Mouse (Mus musculus) liver, embryonic 16.5 days (tissue): ENCODE data around the gene Stat5a. TPM values are rescaled to one million over a fixed set of nuclear protein-coding genes. Genes with fewer than 3 reads are reported as not detected.

Source experiments
- ATAC-seq: fragments of 200-750 bp; cut with Nextera tagmentation; 2 replicates; pipeline ENCODE4 v1.8.0; 2017; ENCODE audit warnings: low read depth, mild to moderate bottlenecking, moderate number of reproducible peaks, moderate library complexity
- H3K27ac ChIP-seq: fragments of 300-500 bp; sonication (generic); 2 replicates; pipeline ENCODE4 v1.5.1; 2014; ENCODE audit warnings: mild to moderate bottlenecking, low read length
- H3K27me3 ChIP-seq: fragments of 300-500 bp; sonication (generic); 2 replicates; pipeline ENCODE4 v1.6.1; 2014; ENCODE audit warnings: low read depth, low read length, mixed read lengths; ENCODE audit not compliant: control insufficient read depth, insufficient read depth
- H3K36me3 ChIP-seq: fragments of 300-500 bp; sonication (generic); 2 replicates; pipeline ENCODE4 v1.6.1; 2014; ENCODE audit warnings: mild to moderate bottlenecking; ENCODE audit not compliant: control insufficient read depth, insufficient read depth
- H3K4me1 ChIP-seq: fragments of 300-500 bp; sonication (generic); 2 replicates; pipeline ENCODE4 v1.6.1; 2014; ENCODE audit warnings: low read depth, low read length, mixed read lengths; ENCODE audit not compliant: control insufficient read depth
- H3K4me2 ChIP-seq: fragments of 300-500 bp; sonication (generic); 2 replicates; pipeline ENCODE4 v1.6.1; 2014; ENCODE audit warnings: low read depth, low read length, mixed read lengths
- H3K4me3 ChIP-seq: fragments of 300-500 bp; sonication (generic); 2 replicates; pipeline ENCODE4 v1.5.1; 2014; ENCODE audit warnings: low read depth, mild to moderate bottlenecking, low read length
- H3K9ac ChIP-seq: fragments of 300-500 bp; sonication (generic); 2 replicates; pipeline ENCODE4 v1.6.1; 2014; ENCODE audit warnings: low read depth, low read length
- H3K9me3 ChIP-seq: fragments of 300-500 bp; sonication (generic); replicated peaks from 2 replicates; pipeline ENCODE4 v1.6.1; 2016; ENCODE audit warnings: low read length; ENCODE audit not compliant: control insufficient read depth
- WGBS: fragments of 180-500 bp; shearing (Covaris S2); extraction: QIAGEN DNeasy Blood & Tissue Kit; methylation state at CpG from one replicate; pipeline ENCODE4 v1.1.7; 2014; ENCODE audit not compliant: insufficient replicate concordance; 5-methylcytosine and 5-hydroxymethylcytosine counted together
- polyA plus RNA-seq: library from polyadenylated mRNA; unstranded; fragments of >200 nt; fragmentation: Nextera tagmentation; extraction: Ambion mirVana; gene quantifications from 2 replicates; pipeline ENCODE4 v1.2.1, GENCODE M21; 2015

Stat5a gene
- polyA plus RNA-seq, 1 experiment from 2014 or later = 8.1 TPM

- H3K9ac ChIP-seq = no peak overlapping the region
- no peaks in the 10 kb centered on the region for H3K27me3 ChIP-seq
- peaks cover 32% of the 10 kb centered on the region for H3K4me1 ChIP-seq
- no peak for ATAC-seq
- H3K4me3 ChIP-seq = no peak overlapping the region
- 57% methylated on average over 1 of the region's 1 CpGs for WGBS
- H3K9me3 ChIP-seq = no peaks in the 10 kb centered on the region
- no peaks in the 10 kb centered on the region for H3K36me3 ChIP-seq
- H3K27ac ChIP-seq = no peak overlapping the region
- no peak overlapping the region for H3K4me2 ChIP-seq
Observed at GRCm38 (mm10) chr11:100924386-100924919, 65.3 kb downstream of the Stat5a start.

GRCm38 (mm10) chr11:100927386-100927785, 68.2 kb downstream of the Stat5a start:
- Histone ChIP-seq H3K4me3 (no peak overlapping the region), H3K9ac (no peak overlapping the region), H3K27me3 (no peaks in the 10 kb centered on the region), H3K27ac (no peak overlapping the region), H3K9me3 (no peaks in the 10 kb centered on the region), H3K4me1 (peaks cover 18% of the 10 kb centered on the region), H3K36me3 (no peaks in the 10 kb centered on the region), H3K4me2 (no peak overlapping the region)
- 69% methylated on average over 3 of the region's 3 CpGs for WGBS
- no peak for ATAC-seq

- ATAC-seq = no peak
- Histone ChIP-seq H3K27ac (no peak overlapping the region), H3K4me1 (peaks cover 31% of the 10 kb centered on the region), H3K4me2 (peak overlapping the region; percentile 65; the same call in 1 of the 2 replicates), H3K27me3 (no peaks in the 10 kb centered on the region), H3K9ac (no peak overlapping the region), H3K9me3 (no peaks in the 10 kb centered on the region), H3K36me3 (no peaks in the 10 kb centered on the region), H3K4me3 (no peak overlapping the region)
- WGBS = 64% methylated on average over 7 of the region's 7 CpGs
Observed at GRCm38 (mm10) chr11:100930611-100931010, 71.5 kb downstream of the Stat5a start.

GRCm38 (mm10) chr11:100931254-100931921, 72.2 kb downstream of the Stat5a start:
- H3K4me1 ChIP-seq = peaks cover 38% of the 10 kb centered on the region
- H3K9ac ChIP-seq = peak overlapping the region; percentile 55
- no peaks in the 10 kb centered on the region for H3K36me3 ChIP-seq
- peak; percentile 43; the same call in 1 of the 2 replicates for ATAC-seq
- H3K27me3 ChIP-seq = no peaks in the 10 kb centered on the region
- H3K4me2 ChIP-seq = peak overlapping the region; percentile 65
- 29% methylated on average over 12 of the region's 12 CpGs for WGBS
- no peaks in the 10 kb centered on the region for H3K9me3 ChIP-seq
- H3K4me3 ChIP-seq = peak overlapping the region; percentile 62
- H3K27ac ChIP-seq = peak overlapping the region; percentile 49

Other genes with a start within 250 kb of the Stat5a start
- gene Nkiras2, start 240.1 kb upstream of the Stat5a start, polyA plus RNA-seq = 18.1 and 19.7 TPM in 2 replicates
- 56.8 and 60.9 TPM in 2 replicates for gene Dnajc7, start 239.2 kb upstream of the Stat5a start, polyA plus RNA-seq
- 0.05 TPM in 1 of 2 replicates, not detected in the other for gene Zfp385c, start 166.9 kb upstream of the Stat5a start, polyA plus RNA-seq
- 1.9 and 2.2 TPM in 2 replicates for gene Dhx58, start 155.1 kb upstream of the Stat5a start, polyA plus RNA-seq
- gene Kat2a, start 146.9 kb upstream of the Stat5a start, polyA plus RNA-seq = 9.9 and 12.0 TPM in 2 replicates
- 0.24 TPM in 1 of 2 replicates, not detected in the other for gene Hspb9, start 145.5 kb upstream of the Stat5a start, polyA plus RNA-seq
- 21.9 and 22.6 TPM in 2 replicates for gene Rab5c, start 121.1 kb upstream of the Stat5a start, polyA plus RNA-seq
- gene Kcnh4, start 99.4 kb upstream of the Stat5a start, polyA plus RNA-seq = not detected in 2 replicates
- gene Hcrt, start 96.4 kb upstream of the Stat5a start, polyA plus RNA-seq = not detected in 2 replicates
- 1.6 and 2.1 TPM in 2 replicates for gene Ghdc, start 88.4 kb upstream of the Stat5a start, polyA plus RNA-seq
- gene Stat5b, start 8.6 kb upstream of the Stat5a start, polyA plus RNA-seq = 21.8 and 22.6 TPM in 2 replicates
- gene Stat3, start 80.2 kb downstream of the Stat5a start, polyA plus RNA-seq = 32.8 and 39.2 TPM in 2 replicates
- gene Cavin1, start 111.5 kb downstream of the Stat5a start, polyA plus RNA-seq = 26.0 and 29.7 TPM in 2 replicates
- gene Atp6v0a1, start 150.1 kb downstream of the Stat5a start, polyA plus RNA-seq = 47.5 and 49.9 TPM in 2 replicates
- gene Naglu, start 210.7 kb downstream of the Stat5a start, polyA plus RNA-seq = 7.1 and 7.2 TPM in 2 replicates
- gene Hsd17b1, start 219.1 kb downstream of the Stat5a start, polyA plus RNA-seq = 0.28 and 0.30 TPM in 2 replicates
- gene Coasy, start 223.2 kb downstream of the Stat5a start, polyA plus RNA-seq = 20.1 and 20.5 TPM in 2 replicates
- gene Mlx, start 227.9 kb downstream of the Stat5a start, polyA plus RNA-seq = 23.8 and 24.5 TPM in 2 replicates
- gene Psmc3ip, start 236.1 kb downstream of the Stat5a start, polyA plus RNA-seq = 11.7 and 11.8 TPM in 2 replicates